Mouse (Mus musculus) liver, adult 2 months (tissue): Measurements from ENCODE around the gene Stxbp4. TPM values are rescaled to one million over a fixed set of nuclear protein-coding genes. Genes with fewer than 3 reads are reported as not detected.

Experiments
- DNase-seq: peaks from one replicate; pipeline ENCODE4 v3.0.0-alpha.2; 2011; ENCODE audit warnings: low read depth, low spot score; ENCODE audit errors: extremely low read depth
- H3K27ac ChIP-seq: fragments of 200-500 bp; replicated peaks from 2 replicates; pipeline ENCODE4 v1.5.1; 2012; ENCODE audit warnings: low read depth, mild to moderate bottlenecking, control low read depth, inconsistent platforms, low read length; ENCODE audit not compliant: insufficient read depth
- H3K27me3 ChIP-seq: fragments of 200-500 bp; 2 replicates; pipeline ENCODE4 v1.6.1; 2012; ENCODE audit warnings: mild to moderate bottlenecking, moderate library complexity, low read length, inconsistent platforms; ENCODE audit not compliant: control insufficient read depth, insufficient read depth
- H3K36me3 ChIP-seq: fragments of 200-500 bp; 2 replicates; pipeline ENCODE4 v1.6.1; 2012; ENCODE audit warnings: low read length, inconsistent platforms; ENCODE audit not compliant: control insufficient read depth, insufficient read depth
- H3K4me1 ChIP-seq: fragments of 200-500 bp; 2 replicates; pipeline ENCODE4 v1.6.1; 2011; ENCODE audit warnings: low read length; ENCODE audit not compliant: control insufficient read depth, insufficient read depth
- H3K4me3 ChIP-seq: fragments of 200-500 bp; 2 replicates; pipeline ENCODE4 v1.5.1; 2011; ENCODE audit warnings: low read depth, mild to moderate bottlenecking, control low read depth, low read length, moderate library complexity; ENCODE audit not compliant: insufficient read depth
- H3K79me2 ChIP-seq: fragments of 200-500 bp; 2 replicates; pipeline ENCODE4 v1.6.1; 2012; ENCODE audit warnings: inconsistent platforms, mild to moderate bottlenecking, low read length, moderate library complexity; ENCODE audit not compliant: control insufficient read depth, insufficient read depth
- H3K9ac ChIP-seq: fragments of 200-500 bp; 2 replicates; pipeline ENCODE4 v1.6.1; 2012; ENCODE audit warnings: low read depth, mild to moderate bottlenecking, control low read depth, inconsistent platforms, low read length
- CTCF ChIP-seq: fragments of 200-500 bp; IDR thresholded peaks from 2 replicates; pipeline ENCODE4 v1.5.1; 2011; ENCODE audit warnings: low read depth, low read length, control low read depth
- POLR2A ChIP-seq: fragments of 200-500 bp; IDR thresholded peaks from 2 replicates; pipeline ENCODE4 v1.6.1; 2011; ENCODE audit warnings: low read length, control low read depth; ENCODE audit not compliant: insufficient read depth; ENCODE audit errors: extremely low read depth
- WGBS: fragments of 180-500 bp; shearing (Covaris S2); methylation state at CpG from one replicate; pipeline ENCODE4 v1.1.7; 2018; 5-methylcytosine and 5-hydroxymethylcytosine counted together
- polyA plus RNA-seq: library from polyadenylated mRNA; depleted of rRNA; stranded (reverse); fragments of >200 nt; gene quantifications from 2 replicates; pipeline ENCODE4 v1.2.3, GENCODE M21; 2012
- total RNA-seq: library from RNA; depleted of rRNA; stranded (reverse); fragments of >200 nt; gene quantifications from 2 replicates; pipeline ENCODE4 v1.2.3, GENCODE M21; 2014

Stxbp4 gene
- total and polyA plus RNA-seq, 2 experiments, result 0.62 to 1.8 TPM

DNA sequence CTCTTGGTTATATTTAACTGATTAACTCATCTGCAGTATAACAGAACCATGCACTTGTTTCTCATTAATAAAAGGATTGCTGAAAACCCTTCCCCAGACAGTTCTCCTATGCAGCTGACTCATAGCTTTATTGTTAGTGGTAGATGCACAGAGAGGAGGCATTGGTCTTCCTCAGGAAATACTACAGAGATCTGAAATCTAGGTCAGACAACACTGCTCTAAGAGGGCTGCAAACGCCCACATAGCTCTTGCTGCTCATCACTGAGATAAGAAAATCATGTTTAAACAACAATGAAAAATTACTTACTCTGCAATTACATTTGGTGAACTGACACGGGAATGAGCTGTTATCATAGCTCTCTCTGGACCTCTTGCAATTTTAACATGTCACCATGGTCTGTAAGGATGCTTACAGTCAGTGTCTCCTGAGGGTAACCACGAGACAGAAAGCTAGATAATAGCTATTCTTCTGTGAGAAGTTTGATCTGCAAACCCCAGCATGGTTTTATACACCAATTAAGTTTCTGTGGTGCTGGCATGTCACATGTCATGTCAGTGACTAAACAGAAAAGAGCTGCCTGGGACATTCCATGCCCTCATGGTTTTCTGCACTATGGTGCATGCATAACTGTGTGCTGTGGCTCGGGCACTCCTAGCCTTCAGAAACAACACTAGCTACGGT is 125.2 kb downstream of the Stxbp4 start:
- TF ChIP-seq CTCF (no peak), POLR2A (no peak)
- Histone ChIP-seq H3K4me1 (no peaks in the 10 kb centered on the region), H3K36me3 (no peaks in the 10 kb centered on the region), H3K79me2 (no peaks in the 10 kb centered on the region), H3K27me3 (no peaks in the 10 kb centered on the region), H3K4me3 (no peak overlapping the region), H3K27ac (no peak overlapping the region), H3K9ac (no peak overlapping the region)
- 70% methylated on average over 5 of the region's 5 CpGs for WGBS
- DNase-seq, result no peak

DNA sequence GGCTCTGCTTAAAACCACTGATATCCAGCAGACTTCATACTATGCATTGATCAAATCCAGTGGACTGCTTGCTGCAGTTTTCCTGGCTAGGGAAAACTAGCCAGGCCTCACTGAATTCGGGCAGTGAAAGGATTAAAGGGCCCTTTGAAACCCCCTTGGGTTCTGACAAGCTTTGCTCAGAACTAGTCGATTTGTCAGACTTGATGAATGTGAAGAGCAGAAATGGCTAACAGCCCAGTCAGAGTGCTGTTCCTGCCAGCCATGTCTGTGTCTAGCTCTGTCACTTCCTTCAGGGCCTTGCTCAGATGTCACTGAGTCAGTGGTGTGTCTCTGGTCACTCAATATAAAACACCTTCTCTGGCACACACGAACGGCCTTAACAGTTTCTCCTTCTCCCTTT is 136.0 kb downstream of the Stxbp4 start:
- no peak overlapping the region for H3K9ac ChIP-seq
- 88% methylated on average over 4 of the region's 4 CpGs for WGBS

DNA sequence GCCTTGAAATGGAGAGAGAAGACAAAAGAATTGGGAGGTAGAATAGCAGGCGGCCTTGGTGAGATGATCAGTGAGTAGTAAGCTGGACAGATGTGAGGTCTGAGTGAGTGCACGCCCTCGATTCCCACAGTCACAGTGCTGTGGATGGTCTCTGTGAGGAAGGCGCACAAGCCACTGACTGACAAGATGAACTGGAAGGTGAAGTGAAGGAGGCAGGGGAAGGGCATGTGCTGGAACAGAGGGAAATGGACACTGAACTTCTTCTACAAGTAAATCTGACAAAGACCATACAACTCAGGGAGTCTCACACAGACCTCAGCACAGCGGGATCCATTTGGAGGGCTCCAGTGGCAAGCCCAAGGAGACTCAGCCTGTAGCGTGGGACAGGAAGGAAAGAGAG is 138.0 kb downstream of the Stxbp4 start:
- no peak overlapping the region for H3K27ac ChIP-seq
- no peak for DNase-seq
- TF ChIP-seq POLR2A (no peak), CTCF (no peak)
- H3K79me2 ChIP-seq, result no peaks in the 10 kb centered on the region
- 94% methylated on average over 6 of the region's 6 CpGs for WGBS
- H3K9ac ChIP-seq, result no peak overlapping the region
- H3K36me3 ChIP-seq, result no peaks in the 10 kb centered on the region
- H3K4me3 ChIP-seq, result no peak overlapping the region
- H3K4me1 ChIP-seq, result no peaks in the 10 kb centered on the region
- H3K27me3 ChIP-seq, result no peaks in the 10 kb centered on the region

More for the DNA sequence above, 136.0 kb downstream of the Stxbp4 start:
- Histone ChIP-seq H3K4me3 (no peak overlapping the region), H3K79me2 (no peaks in the 10 kb centered on the region), H3K27me3 (no peaks in the 10 kb centered on the region), H3K36me3 (no peaks in the 10 kb centered on the region), H3K4me1 (no peaks in the 10 kb centered on the region), H3K27ac (no peak overlapping the region)
- DNase-seq, result no peak
- TF ChIP-seq CTCF, result no peak
- TF ChIP-seq POLR2A, result no peak

DNA sequence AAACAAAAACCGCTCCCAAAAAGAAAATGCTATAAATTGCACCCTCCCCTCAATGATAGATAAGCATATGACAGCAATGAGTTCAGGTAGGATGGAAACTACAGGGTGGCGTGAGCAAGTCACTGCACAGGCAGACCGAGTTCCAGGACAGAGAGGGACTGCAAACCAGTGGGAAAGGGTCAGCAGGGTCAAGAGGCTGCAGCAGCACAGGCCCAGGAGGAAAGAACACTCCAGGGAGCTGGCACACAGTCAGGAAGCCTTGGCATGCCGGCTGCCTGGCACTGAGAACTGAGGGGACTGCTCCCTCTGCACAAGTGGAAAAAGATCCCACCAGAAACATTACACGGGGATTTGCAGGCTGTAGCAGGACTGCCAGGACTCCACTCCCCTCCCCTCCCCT is 139.4 kb downstream of the Stxbp4 start:
- no peak for DNase-seq
- H3K36me3 ChIP-seq, result peaks cover 4% of the 10 kb centered on the region
- WGBS, result 73% methylated on average over 5 of the region's 5 CpGs
- H3K27me3 ChIP-seq, result no peaks in the 10 kb centered on the region
- H3K4me3 ChIP-seq, result no peak overlapping the region
- TF ChIP-seq POLR2A (no peak), CTCF (no peak)
- no peaks in the 10 kb centered on the region for H3K79me2 ChIP-seq
- no peaks in the 10 kb centered on the region for H3K4me1 ChIP-seq
- H3K27ac ChIP-seq, result no peak overlapping the region
- H3K9ac ChIP-seq, result no peak overlapping the region

DNA sequence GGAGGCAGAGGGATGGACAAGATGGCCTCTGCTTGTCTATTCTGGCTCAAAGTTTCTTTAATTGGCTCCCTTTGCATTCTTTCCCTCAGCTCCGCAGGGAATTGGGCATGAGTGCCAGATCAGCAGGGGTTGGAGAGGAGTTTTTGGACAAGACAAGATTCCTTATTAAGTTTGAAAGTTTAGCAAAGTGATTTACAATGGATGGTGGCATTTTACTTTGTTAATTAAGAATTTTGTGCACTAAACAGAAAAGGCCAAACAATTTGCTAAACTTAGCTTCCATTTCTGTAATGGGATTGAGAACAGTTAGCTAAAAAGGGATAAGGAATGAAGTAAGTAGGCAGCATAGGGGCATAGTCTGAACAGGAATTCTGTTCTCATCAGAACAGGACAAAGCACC is 142.9 kb downstream of the Stxbp4 start:
- H3K4me3 ChIP-seq, result no peak overlapping the region
- DNase-seq, result no peak
- H3K9ac ChIP-seq, result no peak overlapping the region
- 90% methylated on average over 1 of the region's 1 CpGs for WGBS
- no peaks in the 10 kb centered on the region for H3K4me1 ChIP-seq
- no peaks in the 10 kb centered on the region for H3K79me2 ChIP-seq
- no peaks in the 10 kb centered on the region for H3K27me3 ChIP-seq
- peaks cover 5% of the 10 kb centered on the region for H3K36me3 ChIP-seq
- TF ChIP-seq CTCF (no peak), POLR2A (no peak)
- H3K27ac ChIP-seq, result no peak overlapping the region

DNA sequence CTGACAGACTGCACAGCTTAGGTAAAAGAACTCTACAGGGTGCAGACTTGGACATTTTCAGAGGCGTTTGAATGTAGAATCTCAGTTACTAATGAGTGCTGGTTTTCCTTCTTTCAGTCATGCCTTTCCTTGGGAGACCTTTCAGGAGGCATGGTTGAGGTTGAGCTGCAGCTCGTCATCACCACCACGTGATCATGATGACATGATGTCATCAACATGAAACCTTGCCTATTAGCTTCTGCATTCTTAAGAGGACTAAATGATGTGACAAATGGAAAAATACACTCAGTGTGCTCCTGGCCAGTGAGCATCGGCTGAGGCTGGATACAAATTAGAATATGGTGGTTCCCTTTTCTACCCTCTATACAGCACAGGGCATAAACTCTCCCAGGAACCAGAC is 145.4 kb downstream of the Stxbp4 start:
- Histone ChIP-seq H3K27ac (no peak overlapping the region), H3K79me2 (no peaks in the 10 kb centered on the region), H3K27me3 (no peaks in the 10 kb centered on the region), H3K36me3 (peaks cover 5% of the 10 kb centered on the region), H3K4me1 (no peaks in the 10 kb centered on the region), H3K9ac (no peak overlapping the region), H3K4me3 (no peak overlapping the region)
- no peak for DNase-seq
- WGBS, result 93% methylated on average over 4 of the region's 4 CpGs
- TF ChIP-seq CTCF (no peak), POLR2A (no peak)
